Comparison of ENCODE assay signal across 10 mouse cellular contexts in the genomic region with DNA sequence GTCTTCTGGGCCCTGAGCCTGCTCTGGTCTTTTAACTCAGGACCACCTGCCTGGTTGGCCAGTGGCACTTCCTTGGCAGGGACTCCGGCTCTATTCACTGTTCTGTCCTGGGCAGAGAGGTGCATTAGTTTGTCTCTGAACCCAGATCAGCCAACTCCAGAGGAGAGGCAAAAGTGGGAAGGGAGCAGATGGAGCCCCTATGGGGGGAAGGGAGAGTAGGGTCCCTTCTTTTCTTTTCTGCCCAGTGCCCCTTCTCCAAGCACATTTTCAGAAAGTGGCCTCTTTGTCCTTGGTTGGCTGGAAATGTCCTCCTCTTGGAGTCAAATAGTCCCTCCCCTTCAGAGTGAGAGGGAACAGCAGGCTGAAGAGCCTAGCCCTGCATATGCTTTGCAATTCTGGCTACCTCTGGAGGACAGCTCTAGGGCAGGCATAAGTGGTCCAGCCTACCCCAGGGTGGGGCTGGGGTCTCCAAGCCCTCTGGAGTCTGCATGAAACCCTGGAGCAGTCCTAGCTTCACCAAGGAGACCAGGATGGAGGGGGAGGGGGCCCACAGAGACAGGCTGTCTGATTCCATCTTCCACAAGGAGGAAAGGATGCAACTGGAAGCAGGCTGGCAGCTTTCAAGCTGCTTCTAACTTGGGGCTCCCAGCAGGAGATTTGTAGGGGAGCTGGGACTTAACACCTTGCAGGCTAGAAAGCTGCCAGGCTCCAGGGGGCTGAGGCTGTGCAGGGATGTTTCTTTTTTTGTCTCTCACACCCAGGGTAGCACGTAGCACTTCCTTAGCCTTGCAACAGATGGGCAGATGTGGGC. TPM values are rescaled to one million over a fixed set of nuclear protein-coding genes. Genes with fewer than 3 reads are reported as not detected.
DNase-seq lines count a peak whose midpoint lies in the region; TF ChIP-seq lines count a peak whose summit lies in the region.
"Had no signal": no experiment of that assay in that cellular context is flagged by ENCODE, and none has a peak within 500 bp of the region (broad histone marks: within the 10 kb centered on the region; RNA-seq: fewer than 3 reads in every experiment).

No protein-coding gene starts in this region.

- no peak for TF ChIP-seq CTCF in thymus, adult 2 months (IDR thresholded peaks at IDR 0.05; ENCODE audit: borderline replicate concordance, control insufficient read depth, extremely low read depth, insufficient read depth, low read length, poor library complexity)

- H3K27ac ChIP-seq in thymus, adult 2 months (ENCODE audit: control insufficient read depth, insufficient read depth, low read length) = no peak overlapping the region

- no peak for TF ChIP-seq POLR2A in thymus, adult 2 months (IDR thresholded peaks at IDR 0.05; ENCODE audit: control insufficient read depth, extremely low read depth, insufficient read depth, low read length, poor library complexity)

- H3K27me3 ChIP-seq in thymus, adult 2 months (ENCODE audit: control insufficient read depth, insufficient read depth, low read length) = no peaks in the 10 kb centered on the region

- H3K4me1 ChIP-seq in thymus, adult 2 months (replicated peaks; ENCODE audit: control insufficient read depth, insufficient read depth, low read length) = no peaks in the 10 kb centered on the region; the same call in 1 of the 2 replicates

- H3K36me3 ChIP-seq in thymus, adult 2 months (ENCODE audit: control insufficient read depth, insufficient read depth, low read length) = no peaks in the 10 kb centered on the region

- WGBS in thymus, adult 2 months = 52% methylated on average over 2 of the region's 2 CpGs

- no peak overlapping the region for H3K4me3 ChIP-seq in thymus, adult 2 months (ENCODE audit: control insufficient read depth, insufficient read depth, low read length)

- peak; percentile 73 for DNase-seq in heart, adult 11 months
- DNase-seq in heart, adult 8-10 months (ENCODE audit: low spot score) = no peak
- peak; percentile 87 to 89 for DNase-seq in frontal cortex, adult 2 months (ENCODE audit: extremely low spot score in 1 of 2, low spot score in 1 of 2)
- peak; percentile 49 for DNase-seq in left cerebral cortex, adult 11 months (ENCODE audit: low spot score)
- DNase-seq in retina, embryonic 14.5 days (ENCODE audit: low spot score) = peak; percentile 4
- no peak for DNase-seq in lung, postnatal 14 days
- DNase-seq in thymus, adult 2 months = no peak
- DNase-seq in adrenal gland, postnatal 25 days = no peak
- DNase-seq: kidney, postnatal 10 days; thymus, adult 18-20 months had no signal

RNA-seq across cellular contexts. Expression of gene Pamr1, which starts 49.3 kb away (rescaled TPM):
- total RNA-seq in heart, adult 8-10 months (2022) = 1 to 10 TPM; 1.3 to 2.8 (median 2.4) TPM
- polyA plus RNA-seq in frontal cortex, adult 2 months (2012; rRNA removed) = 31.8 and 32.9 TPM in 2 replicates
- polyA plus RNA-seq in thymus, adult 2 months (2012; rRNA removed) = 1.9 and 2.3 TPM in 2 replicates
- 0.86 and 1.4 TPM in 2 replicates for total RNA-seq in adrenal gland, postnatal 25 days (2021)

RNA-seq across cellular contexts. Expression of gene Slc1a2, which starts 59.3 kb away (rescaled TPM):
- 1 to 10 TPM in 1 of 4 experiments, under 1 TPM in 3; 0.41 to 1.4 (median 0.73) TPM for total RNA-seq in heart, adult 8-10 months (2022)
- 570 and 587 TPM in 2 replicates for polyA plus RNA-seq in frontal cortex, adult 2 months (2012; rRNA removed)
- polyA plus RNA-seq in thymus, adult 2 months (2012; rRNA removed) = 0.87 and 1.5 TPM in 2 replicates
- 0.06 and 0.67 TPM in 2 replicates for total RNA-seq in adrenal gland, postnatal 25 days (2021)

Comparison
In these comparisons a context has a peak if more than half of its experiments do, and no peak if none do; other contexts are left out.
1. DNase-seq: peak in heart, adult 11 months (single experiment), frontal cortex, adult 2 months (2 of 2), left cerebral cortex, adult 11 months (single experiment) and retina, embryonic 14.5 days (single experiment); none in heart, adult 8-10 months (single experiment), lung, postnatal 14 days (single experiment), thymus, adult 2 months (single experiment) and adrenal gland, postnatal 25 days (single experiment).